ENCODE assay signal across 8 mouse cellular contexts in the genomic region with DNA sequence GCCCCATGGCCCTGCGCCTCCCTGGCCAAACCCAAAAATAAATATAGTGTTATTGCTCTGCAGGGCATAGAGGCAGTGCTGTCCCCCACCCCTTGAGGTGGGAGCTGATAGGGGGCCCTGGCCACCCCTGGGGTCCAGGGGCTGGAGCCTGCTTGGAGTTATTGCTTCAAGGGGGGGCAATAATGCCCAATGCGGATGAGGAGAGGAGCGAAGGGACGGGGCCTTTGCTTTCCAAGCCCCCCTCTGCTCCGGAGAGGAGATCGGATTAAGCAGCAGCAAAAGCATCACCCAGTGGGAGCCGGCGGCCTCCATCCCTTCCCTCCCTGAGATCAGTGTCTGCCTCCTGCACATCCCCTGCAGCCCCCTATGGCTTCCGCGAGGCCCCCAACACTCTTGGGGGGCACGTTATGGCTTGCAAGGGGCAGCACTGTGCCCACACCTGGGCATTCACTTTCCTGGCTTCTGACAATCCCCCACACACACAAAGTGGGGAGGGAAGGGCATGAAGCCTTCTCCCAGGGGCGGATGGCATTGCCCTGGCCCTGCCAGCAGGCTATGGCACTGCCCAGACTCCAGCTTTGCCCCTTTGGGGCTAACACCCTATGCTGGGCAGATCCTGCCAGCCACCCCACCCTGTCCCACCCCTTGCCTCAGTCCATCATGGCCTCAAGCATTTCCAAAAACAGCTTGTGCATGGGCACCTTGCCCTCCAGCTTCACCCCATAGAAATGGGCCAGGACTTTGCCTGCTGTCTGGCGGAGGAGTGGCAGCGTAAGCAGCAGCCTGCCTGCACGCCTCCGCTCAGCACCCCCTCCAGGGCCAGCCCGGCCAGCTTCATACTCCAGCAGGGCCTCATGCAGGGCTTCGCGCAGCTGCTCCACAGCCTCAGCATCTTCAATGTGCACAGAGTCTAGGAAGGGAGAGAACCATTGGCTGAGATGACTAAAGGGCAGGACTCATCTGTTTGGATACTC. TPM values are rescaled to one million over a fixed set of nuclear protein-coding genes. Genes with fewer than 3 reads are reported as not detected.
DNase-seq lines count a peak whose midpoint lies in the region; ATAC-seq and TF ChIP-seq lines count a peak whose summit lies in the region.

No protein-coding gene starts in this region.

- intact Hi-C loops in gastrocnemius, postnatal 14 days (cut with DNase I; ENCODE audit: low total_unique reads), result no loop called here

- H3K4me2 ChIP-seq in forebrain, postnatal 0 days (ENCODE audit: low read depth), result no peak overlapping the region
- H3K4me2 ChIP-seq in limb, embryonic 11.5 days (ENCODE audit: low read depth, severe bottlenecking), result peak overlapping the region; percentile 27
- peak overlapping the region; percentile 25; the same call in 1 of the 2 replicates for H3K4me2 ChIP-seq in stomach, postnatal 0 days (replicated peaks; ENCODE audit: low read depth)

- no peak for TF ChIP-seq CTCF in forebrain, postnatal 0 days (IDR thresholded peaks at IDR 0.05; ENCODE audit: low read depth)
- TF ChIP-seq CTCF in stomach, postnatal 0 days (IDR thresholded peaks at IDR 0.05; ENCODE audit: low read depth), result no peak

- H3K27ac ChIP-seq in forebrain, embryonic 10.5 days, result peak overlapping the region; percentile 30; the same call in 1 of the 2 replicates
- H3K27ac ChIP-seq in forebrain, postnatal 0 days (ENCODE audit: low read depth, low read length), result no peak overlapping the region
- no peak overlapping the region for H3K27ac ChIP-seq in limb, embryonic 11.5 days (replicated peaks; ENCODE audit: low read depth, low read length)
- 0 out of 2 replicates have a peak overlapping the region, but pooled peaks have one; percentile 4 for H3K27ac ChIP-seq in stomach, postnatal 0 days (replicated peaks)

- H3K9ac ChIP-seq in forebrain, postnatal 0 days, result no peak overlapping the region
- H3K9ac ChIP-seq in limb, embryonic 11.5 days (ENCODE audit: low read length), result no peak overlapping the region
- H3K9ac ChIP-seq in stomach, postnatal 0 days (ENCODE audit: low read length), result peak overlapping the region; percentile 4; the same call in 1 of the 2 replicates

- H3K4me3 ChIP-seq in forebrain, embryonic 10.5 days, result peak overlapping the region; percentile 81
- H3K4me3 ChIP-seq in forebrain, postnatal 0 days (ENCODE audit: low read depth, low read length), result no peak overlapping the region
- peak overlapping the region; percentile 60; the same call in 1 of the 2 replicates for H3K4me3 ChIP-seq in limb, embryonic 11.5 days (ENCODE audit: low read depth, low read length)
- H3K4me3 ChIP-seq in stomach, postnatal 0 days (ENCODE audit: low read depth, low read length), result no peak overlapping the region

- H3K27me3 ChIP-seq in forebrain, embryonic 10.5 days (ENCODE audit: poor library complexity, severe bottlenecking), result no peaks in the 10 kb centered on the region
- no peaks in the 10 kb centered on the region for H3K27me3 ChIP-seq in forebrain, postnatal 0 days (ENCODE audit: insufficient read depth, low read length)
- H3K27me3 ChIP-seq in limb, embryonic 11.5 days (ENCODE audit: control insufficient read depth, insufficient read depth, low read length), result no peaks in the 10 kb centered on the region
- no peaks in the 10 kb centered on the region for H3K27me3 ChIP-seq in stomach, postnatal 0 days (ENCODE audit: control insufficient read depth, insufficient read depth, low read length)

- H3K36me3 ChIP-seq in forebrain, embryonic 10.5 days (replicated peaks), result peaks cover 51% of the 10 kb centered on the region
- H3K36me3 ChIP-seq in forebrain, postnatal 0 days (ENCODE audit: insufficient read depth), result peaks cover 44% of the 10 kb centered on the region
- peaks cover 15% of the 10 kb centered on the region for H3K36me3 ChIP-seq in limb, embryonic 11.5 days (ENCODE audit: control insufficient read depth, insufficient read depth, low read length)
- peaks cover 15% of the 10 kb centered on the region for H3K36me3 ChIP-seq in stomach, postnatal 0 days (ENCODE audit: control insufficient read depth, insufficient read depth, low read length)

- TF ChIP-seq EP300 in stomach, postnatal 0 days (optimal IDR thresholded peaks at IDR 0.05), result no peak

- H3K4me1 ChIP-seq in forebrain, embryonic 10.5 days, result peaks cover 39% of the 10 kb centered on the region
- H3K4me1 ChIP-seq in forebrain, postnatal 0 days (ENCODE audit: insufficient read depth), result peaks cover 12% of the 10 kb centered on the region
- H3K4me1 ChIP-seq in limb, embryonic 11.5 days (ENCODE audit: control insufficient read depth, insufficient read depth, low read length), result peaks cover 13% of the 10 kb centered on the region; the same call in 1 of the 2 replicates
- peaks cover 4% of the 10 kb centered on the region; the same call in 1 of the 2 replicates for H3K4me1 ChIP-seq in stomach, postnatal 0 days (replicated peaks; ENCODE audit: control insufficient read depth, insufficient read depth)

- WGBS in forebrain, embryonic 10.5 days, result 83% methylated on average over 19 of the region's 19 CpGs
- 83% methylated on average over 19 of the region's 19 CpGs for whole genome bisulfite sequencing in forebrain, postnatal 0 days
- 88% methylated on average over 19 of the region's 19 CpGs for WGBS in limb, embryonic 11.5 days
- 85% methylated on average over 19 of the region's 19 CpGs for WGBS in stomach, postnatal 0 days

- no peak for DNase-seq in forebrain, embryonic 10.5 days (ENCODE audit: extremely low spot score, low spot score)
- DNase-seq in forebrain, postnatal 0 days, result no peak
- peak; percentile 30 for DNase-seq in right cerebral cortex, postnatal 14 days
- DNase-seq in right cerebral cortex, adult 18-20 months, result no peak
- no peak for DNase-seq in limb, embryonic 11.5 days (ENCODE audit: low spot score)
- DNase-seq in stomach, postnatal 0 days (ENCODE audit: low spot score), result peak; percentile 18
- DNase-seq in spleen, adult 18-20 months, result no peak
- DNase-seq in gastrocnemius, postnatal 14 days, result no peak

- ATAC-seq in forebrain, postnatal 0 days, result no peak
- no peak for ATAC-seq in limb, embryonic 11.5 days (ENCODE audit: insufficient number of reproducible peaks, low FRiP score, low TSS enrichment, low read depth)
- no peak for ATAC-seq in stomach, postnatal 0 days (ENCODE audit: low FRiP score, low TSS enrichment)

- H3K9me3 ChIP-seq in forebrain, embryonic 10.5 days, result no peaks in the 10 kb centered on the region
- no peaks in the 10 kb centered on the region for H3K9me3 ChIP-seq in forebrain, postnatal 0 days (ENCODE audit: low read length)
- H3K9me3 ChIP-seq in limb, embryonic 11.5 days (ENCODE audit: control insufficient read depth, low read length), result no peaks in the 10 kb centered on the region
- no peaks in the 10 kb centered on the region for H3K9me3 ChIP-seq in stomach, postnatal 0 days (ENCODE audit: control insufficient read depth, low read length)

RNA-seq across cellular contexts. Expression of gene Prdx5, which starts 1.5 kb away (rescaled TPM):
- polyA plus RNA-seq in forebrain, embryonic 10.5 days (2016; fragmentation: Nextera tagmentation; extraction: Ambion mirVana), result 144 and 154 TPM in 2 replicates
- 182 and 199 TPM in 2 replicates for total RNA-seq in forebrain, postnatal 0 days (2014; rRNA removed)
- 424 and 467 TPM in 2 replicates for polyA plus RNA-seq in forebrain, postnatal 0 days (2015; fragmentation: Nextera tagmentation; extraction: Ambion mirVana)
- 74.7 and 90.5 TPM in 2 replicates for polyA plus RNA-seq in limb, embryonic 11.5 days (2014; fragmentation: Nextera tagmentation; extraction: Ambion mirVana)
- polyA plus RNA-seq in stomach, postnatal 0 days (2015; fragmentation: Nextera tagmentation; extraction: Ambion mirVana), result 537 and 559 TPM in 2 replicates
- 100 to 1,000 TPM; 159 to 187 TPM for total RNA-seq in gastrocnemius, postnatal 14 days (2021)

RNA-seq across cellular contexts. Expression of gene Trmt112, which starts 1.9 kb away (rescaled TPM):
- polyA plus RNA-seq in forebrain, embryonic 10.5 days (2016; fragmentation: Nextera tagmentation; extraction: Ambion mirVana), result 155 and 159 TPM in 2 replicates
- total RNA-seq in forebrain, postnatal 0 days (2014; rRNA removed), result 52.3 and 69.6 TPM in 2 replicates
- 102 and 103 TPM in 2 replicates for polyA plus RNA-seq in forebrain, postnatal 0 days (2015; fragmentation: Nextera tagmentation; extraction: Ambion mirVana)
- 173 and 177 TPM in 2 replicates for polyA plus RNA-seq in limb, embryonic 11.5 days (2014; fragmentation: Nextera tagmentation; extraction: Ambion mirVana)
- 75.8 and 85.9 TPM in 2 replicates for polyA plus RNA-seq in stomach, postnatal 0 days (2015; fragmentation: Nextera tagmentation; extraction: Ambion mirVana)
- 10 to 100 TPM; 34.6 to 38.9 TPM for total RNA-seq in gastrocnemius, postnatal 14 days (2021)

RNA-seq across cellular contexts. Expression of gene Esrra, which starts 10.2 kb away (rescaled TPM):
- polyA plus RNA-seq in forebrain, embryonic 10.5 days (2016; fragmentation: Nextera tagmentation; extraction: Ambion mirVana), result 8.4 and 9.0 TPM in 2 replicates
- 42.6 and 43.0 TPM in 2 replicates for total RNA-seq in forebrain, postnatal 0 days (2014; rRNA removed)
- 6.4 and 8.4 TPM in 2 replicates for polyA plus RNA-seq in forebrain, postnatal 0 days (2015; fragmentation: Nextera tagmentation; extraction: Ambion mirVana)
- 1.9 and 3.3 TPM in 2 replicates for polyA plus RNA-seq in limb, embryonic 11.5 days (2014; fragmentation: Nextera tagmentation; extraction: Ambion mirVana)
- polyA plus RNA-seq in stomach, postnatal 0 days (2015; fragmentation: Nextera tagmentation; extraction: Ambion mirVana), result 20.4 and 20.8 TPM in 2 replicates
- total RNA-seq in gastrocnemius, postnatal 14 days (2021), result 10 to 100 TPM; 47.7 to 52.0 TPM

RNA-seq across cellular contexts. Expression of gene Catsperz, which starts 13.8 kb away (rescaled TPM):
- polyA plus RNA-seq in forebrain, embryonic 10.5 days (2016; fragmentation: Nextera tagmentation; extraction: Ambion mirVana), result 0.55 and 0.60 TPM in 2 replicates
- 0.71 and 1.6 TPM in 2 replicates for total RNA-seq in forebrain, postnatal 0 days (2014; rRNA removed)
- 1.2 and 2.4 TPM in 2 replicates for polyA plus RNA-seq in forebrain, postnatal 0 days (2015; fragmentation: Nextera tagmentation; extraction: Ambion mirVana)
- 0.71 and 1.3 TPM in 2 replicates for polyA plus RNA-seq in limb, embryonic 11.5 days (2014; fragmentation: Nextera tagmentation; extraction: Ambion mirVana)
- 3.7 and 4.5 TPM in 2 replicates for polyA plus RNA-seq in stomach, postnatal 0 days (2015; fragmentation: Nextera tagmentation; extraction: Ambion mirVana)
- total RNA-seq in gastrocnemius, postnatal 14 days (2021), result not detected

RNA-seq across cellular contexts. Expression of gene Kcnk4, which starts 22.9 kb away (rescaled TPM):
- polyA plus RNA-seq in forebrain, embryonic 10.5 days (2016; fragmentation: Nextera tagmentation; extraction: Ambion mirVana), result 0.24 TPM in 1 of 2 replicates, not detected in the other
- 8.8 and 12.7 TPM in 2 replicates for total RNA-seq in forebrain, postnatal 0 days (2014; rRNA removed)
- 8.6 and 8.7 TPM in 2 replicates for polyA plus RNA-seq in forebrain, postnatal 0 days (2015; fragmentation: Nextera tagmentation; extraction: Ambion mirVana)
- polyA plus RNA-seq in limb, embryonic 11.5 days (2014; fragmentation: Nextera tagmentation; extraction: Ambion mirVana), result 0.24 and 0.31 TPM in 2 replicates
- polyA plus RNA-seq in stomach, postnatal 0 days (2015; fragmentation: Nextera tagmentation; extraction: Ambion mirVana), result 0.75 and 0.98 TPM in 2 replicates
- total RNA-seq in gastrocnemius, postnatal 14 days (2021), result not detected

Comparison
In these comparisons a context has a peak if more than half of its experiments do, and no peak if none do; other contexts are left out.
1. DNase-seq: peak in right cerebral cortex, postnatal 14 days (single experiment) and stomach, postnatal 0 days (single experiment); none in forebrain, embryonic 10.5 days (single experiment), forebrain, postnatal 0 days (single experiment), right cerebral cortex, adult 18-20 months (single experiment), limb, embryonic 11.5 days (single experiment), spleen, adult 18-20 months (0 of 2) and gastrocnemius, postnatal 14 days (single experiment).
2. H3K27ac ChIP-seq: peak in forebrain, embryonic 10.5 days (single experiment) and stomach, postnatal 0 days (single experiment); none in forebrain, postnatal 0 days (single experiment) and limb, embryonic 11.5 days (single experiment).
3. H3K4me3 ChIP-seq: peak in forebrain, embryonic 10.5 days (single experiment) and limb, embryonic 11.5 days (single experiment); none in forebrain, postnatal 0 days (single experiment) and stomach, postnatal 0 days (single experiment).